Mouse (Mus musculus) granulocyte monocyte progenitor cell, adult 5-6 weeks (primary cell): ENCODE measurements around the gene Olfr767. TPM values are rescaled to one million over a fixed set of nuclear protein-coding genes. Genes with fewer than 3 reads are reported as not detected.
"Not testable (repeated sequence)": the region's sequence is repeated elsewhere in the genome, so short reads cannot be mapped to it uniquely, and the experiment has no call there.

ENCODE experiments used
- ATAC-seq: replicated peaks from 2 replicates; pipeline ENCODE4 v1.8.0; 2016; ENCODE audit warnings: mild to moderate bottlenecking, moderate TSS enrichment, inconsistent platforms; ENCODE audit not compliant: poor library complexity, severe bottlenecking
- total RNA-seq, 2 experiments: library from RNA; stranded (forward) in 1 of 2; stranded (reverse) in 1 of 2; fragments of 200-712, 200-1000 nt in 1 of 2; fragments of >200 nt in 1 of 2; fragmentation: Nextera tagmentation in 1 of 2; gene quantifications; 2 replicates each; pipeline ENCODE4 v1.2.3; 2014 to 2017

Gene Olfr767
- total RNA-seq (2014; fragmentation: Nextera tagmentation) (not detected in 2 replicates), total RNA-seq (2017) (not detected in 2 replicates)

GRCm38 (mm10) chr10:129082810-129083209 lies at the start of gene Olfr767:
Gene Olfr767, minus strand, starts transcription at chr10:129082910.
- ATAC-seq, result not testable (repeated sequence)

GRCm38 (mm10) chr10:129117761-129118160 lies 35.1 kb upstream of the Olfr767 start, which contains the start of gene Olfr769:
Gene Olfr769, minus strand, starts transcription at chr10:129117861.
- no peak for ATAC-seq

DNA sequence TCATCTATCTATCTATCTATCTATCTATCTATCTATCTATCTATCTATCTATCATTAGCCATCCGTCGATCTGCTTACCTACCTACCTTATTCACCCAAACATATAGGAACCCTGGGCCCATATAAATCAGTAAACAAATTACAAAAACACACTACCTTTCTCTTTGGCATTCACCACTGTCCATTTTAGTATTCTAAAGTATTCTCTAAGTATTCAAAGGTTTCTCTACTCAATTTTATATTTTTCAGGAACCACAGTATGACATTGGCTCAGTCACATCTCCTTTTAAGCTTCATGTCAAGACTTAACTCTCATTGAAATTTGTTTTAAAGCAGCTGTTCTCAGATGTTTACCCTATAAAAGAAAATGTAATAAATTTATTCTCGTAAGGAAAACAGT lies 32.4 kb upstream of the Olfr767 start:
- ATAC-seq, result no peak

DNA sequence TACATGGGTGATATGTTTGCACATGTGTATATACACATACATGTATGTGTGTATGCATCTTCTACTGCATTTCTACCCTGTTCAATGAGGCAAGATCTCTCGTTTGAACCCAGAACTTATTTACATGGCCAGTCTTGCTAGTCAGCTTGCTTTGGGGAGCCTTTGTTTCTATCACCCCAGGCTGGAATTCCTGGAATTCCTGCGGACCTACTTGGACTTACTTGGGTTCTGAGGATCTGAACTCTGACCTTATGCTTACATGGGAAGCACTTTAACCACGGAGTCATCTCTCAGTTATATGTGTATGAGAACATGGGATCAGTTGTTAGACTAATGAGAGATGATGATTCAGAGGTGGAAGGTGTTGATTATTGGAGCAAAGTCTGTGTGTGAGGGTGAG lies 18.5 kb upstream of the Olfr767 start:
- no peak for ATAC-seq

DNA sequence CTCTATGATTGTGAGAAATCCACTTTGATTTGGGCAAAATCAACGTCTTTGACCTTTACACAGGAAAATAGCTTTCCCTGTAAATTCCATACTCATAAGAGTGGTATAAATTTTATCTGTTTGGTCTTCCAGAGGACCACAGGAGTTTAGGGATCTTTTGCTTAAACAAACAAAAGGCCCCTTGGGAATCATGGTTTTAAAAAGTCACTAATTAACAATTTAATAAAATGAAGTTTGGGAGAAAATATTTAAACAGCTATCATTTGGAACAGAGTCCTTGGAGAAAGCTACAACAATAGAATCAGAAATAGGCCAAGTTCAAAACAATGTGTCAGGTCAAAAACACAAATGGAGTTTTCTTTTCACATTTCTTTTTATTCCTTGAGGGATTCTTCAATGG lies 16.6 kb upstream of the Olfr767 start, which contains the start of gene Olfr768:
Olfr768 (minus strand) TSS at position 101 of the 400 bp plus-strand sequence.
- no peak for ATAC-seq

DNA sequence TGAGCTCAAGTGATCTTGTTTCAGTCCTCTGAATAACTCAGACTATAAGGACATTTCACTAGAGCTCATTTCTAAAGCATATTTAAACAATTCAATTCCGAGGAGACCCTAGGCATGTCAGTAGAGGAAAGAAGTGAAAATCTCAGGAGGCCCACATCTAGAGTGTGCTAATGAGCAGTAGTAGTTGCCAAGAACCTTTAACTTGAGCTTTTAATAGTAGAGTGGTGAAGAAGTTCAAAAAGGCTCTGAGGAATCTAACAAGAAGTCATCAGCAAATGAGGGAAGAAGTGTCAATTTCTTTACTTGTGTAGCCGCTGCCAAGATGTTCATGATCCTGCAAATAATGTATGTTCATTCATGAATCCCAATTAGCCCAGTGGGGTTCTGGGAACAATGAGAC lies 13.8 kb downstream of the Olfr767 start, which contains the start of gene Olfr766-ps1:
Olfr766-ps1 (minus strand) TSS at position 101 of the 400 bp plus-strand sequence.
- ATAC-seq, result no peak

DNA sequence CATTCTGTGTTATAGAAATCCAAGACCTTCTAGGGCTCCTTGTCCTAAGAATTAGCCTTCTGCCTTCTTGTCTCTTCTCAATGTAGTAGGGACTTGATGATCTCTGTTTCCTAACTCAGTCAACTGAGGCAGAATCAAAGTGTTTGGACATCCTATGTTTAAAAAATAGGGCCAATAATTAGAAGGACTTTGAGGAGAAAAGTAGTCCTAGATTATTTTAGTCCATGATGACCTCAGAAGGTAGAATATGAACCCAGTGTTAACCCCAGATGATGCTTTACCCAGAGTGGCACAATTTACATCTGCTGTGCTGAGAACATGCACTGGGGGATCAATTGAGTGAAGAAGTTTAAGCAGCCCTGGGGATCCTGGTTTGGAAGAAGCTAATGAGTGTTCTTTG lies 32.8 kb downstream of the Olfr767 start, which contains the start of gene Olfr765:
Olfr765 (minus strand) TSS at position 101 of the 400 bp plus-strand sequence.
- ATAC-seq, result not testable (repeated sequence)

- no peak for ATAC-seq
Measured at GRCm38 (mm10) chr10:129039796-129040195, 42.9 kb downstream of the Olfr767 start, which contains the start of gene Olfr764-ps1. Gene Olfr764-ps1, minus strand, starts transcription at chr10:129039896.

DNA sequence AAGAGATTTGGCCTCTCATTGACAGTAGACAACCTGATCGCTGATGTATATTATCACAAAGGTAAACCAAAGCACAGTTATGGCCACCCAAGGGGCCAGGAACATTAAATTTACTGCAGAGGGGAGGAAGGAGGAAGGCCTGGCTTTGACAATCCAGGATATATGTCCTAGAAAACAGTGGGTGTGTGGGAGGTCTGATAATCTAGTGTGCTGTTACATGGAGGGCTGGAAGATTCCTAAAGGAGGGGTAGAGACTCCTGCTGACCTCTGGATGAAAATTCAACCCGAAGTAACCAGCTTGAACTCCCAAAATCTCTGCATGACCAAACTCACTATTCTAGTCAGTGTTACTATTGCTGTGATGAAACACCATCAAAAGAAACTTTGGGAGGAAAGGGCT lies 54.4 kb downstream of the Olfr767 start:
- ATAC-seq, result no peak

GRCm38 (mm10) chr10:129026018-129026662 lies 56.6 kb downstream of the Olfr767 start:
- ATAC-seq, result peak; percentile 76

Other genes starting within 250 kb of the Olfr767 start
- 0.21 TPM in 1 of 2 replicates, not detected in the other for gene Gdf11, start 191.2 kb downstream of the Olfr767 start, total RNA-seq (2014; fragmentation: Nextera tagmentation)
- gene Gdf11, start 191.2 kb downstream of the Olfr767 start, total RNA-seq (2017), result 0.15 TPM in 1 of 2 replicates, not detected in the other
- gene Cd63, start 181.9 kb downstream of the Olfr767 start, total RNA-seq (2014; fragmentation: Nextera tagmentation), result 139 and 203 TPM in 2 replicates
- gene Cd63, start 181.9 kb downstream of the Olfr767 start, total RNA-seq (2017), result 123 and 185 TPM in 2 replicates
- 2.0 and 9.5 TPM in 2 replicates for gene Rdh5, start 160.0 kb downstream of the Olfr767 start, total RNA-seq (2014; fragmentation: Nextera tagmentation)
- 2.4 TPM in 1 of 2 replicates, not detected in the other for gene Rdh5, start 160.0 kb downstream of the Olfr767 start, total RNA-seq (2017)
- gene Bloc1s1, start 158.9 kb downstream of the Olfr767 start, total RNA-seq (2014; fragmentation: Nextera tagmentation), result 124 and 140 TPM in 2 replicates
- gene Bloc1s1, start 158.9 kb downstream of the Olfr767 start, total RNA-seq (2017), result 71.3 and 86.4 TPM in 2 replicates
- not detected in 2 replicates for gene Itga7, start 149.1 kb downstream of the Olfr767 start, total RNA-seq (2014; fragmentation: Nextera tagmentation)
- gene Itga7, start 149.1 kb downstream of the Olfr767 start, total RNA-seq (2017), result not detected in 2 replicates
- gene Mettl7b, start 121.9 kb downstream of the Olfr767 start, total RNA-seq (2014; fragmentation: Nextera tagmentation), result not detected in 2 replicates
- gene Mettl7b, start 121.9 kb downstream of the Olfr767 start, total RNA-seq (2017), result not detected in 2 replicates
- gene Olfr9, start 93.5 kb downstream of the Olfr767 start, total RNA-seq (2014; fragmentation: Nextera tagmentation), result not detected in 2 replicates
- not detected in 2 replicates for gene Olfr9, start 93.5 kb downstream of the Olfr767 start, total RNA-seq (2017)
- not detected in 2 replicates for gene Olfr763, start 72.1 kb downstream of the Olfr767 start, total RNA-seq (2014; fragmentation: Nextera tagmentation)
- gene Olfr763, start 72.1 kb downstream of the Olfr767 start, total RNA-seq (2017), result not detected in 2 replicates
- not detected in 2 replicates for gene Olfr764-ps1, start 43.0 kb downstream of the Olfr767 start, total RNA-seq (2014; fragmentation: Nextera tagmentation)
- not detected in 2 replicates for gene Olfr764-ps1, start 43.0 kb downstream of the Olfr767 start, total RNA-seq (2017)
- not detected in 2 replicates for gene Olfr765, start 32.9 kb downstream of the Olfr767 start, total RNA-seq (2014; fragmentation: Nextera tagmentation)
- gene Olfr765, start 32.9 kb downstream of the Olfr767 start, total RNA-seq (2017), result not detected in 2 replicates
- not detected in 2 replicates for gene Olfr766-ps1, start 13.9 kb downstream of the Olfr767 start, total RNA-seq (2014; fragmentation: Nextera tagmentation)
- not detected in 2 replicates for gene Olfr766-ps1, start 13.9 kb downstream of the Olfr767 start, total RNA-seq (2017)
- gene Olfr768, start 16.5 kb upstream of the Olfr767 start, total RNA-seq (2014; fragmentation: Nextera tagmentation), result not detected in 2 replicates
- not detected in 2 replicates for gene Olfr768, start 16.5 kb upstream of the Olfr767 start, total RNA-seq (2017)
- gene Olfr769, start 35.0 kb upstream of the Olfr767 start, total RNA-seq (2014; fragmentation: Nextera tagmentation), result not detected in 2 replicates
- gene Olfr769, start 35.0 kb upstream of the Olfr767 start, total RNA-seq (2017), result not detected in 2 replicates
- not detected in 2 replicates for gene Olfr770, start 56.1 kb upstream of the Olfr767 start, total RNA-seq (2014; fragmentation: Nextera tagmentation)
- gene Olfr770, start 56.1 kb upstream of the Olfr767 start, total RNA-seq (2017), result not detected in 2 replicates
- gene Olfr771, start 81.8 kb upstream of the Olfr767 start, total RNA-seq (2014; fragmentation: Nextera tagmentation), result not detected in 2 replicates
- not detected in 2 replicates for gene Olfr771, start 81.8 kb upstream of the Olfr767 start, total RNA-seq (2017)
- not detected in 2 replicates for gene Olfr772, start 95.0 kb upstream of the Olfr767 start, total RNA-seq (2014; fragmentation: Nextera tagmentation)
- not detected in 2 replicates for gene Olfr772, start 95.0 kb upstream of the Olfr767 start, total RNA-seq (2017)
- not detected in 2 replicates for gene Olfr773, start 104.5 kb upstream of the Olfr767 start, total RNA-seq (2014; fragmentation: Nextera tagmentation)
- gene Olfr773, start 104.5 kb upstream of the Olfr767 start, total RNA-seq (2017), result not detected in 2 replicates
- not detected in 2 replicates for gene Olfr774, start 153.3 kb upstream of the Olfr767 start, total RNA-seq (2014; fragmentation: Nextera tagmentation)
- gene Olfr774, start 153.3 kb upstream of the Olfr767 start, total RNA-seq (2017), result not detected in 2 replicates
- not detected in 2 replicates for gene Olfr775, start 165.5 kb upstream of the Olfr767 start, total RNA-seq (2014; fragmentation: Nextera tagmentation)
- gene Olfr775, start 165.5 kb upstream of the Olfr767 start, total RNA-seq (2017), result not detected in 2 replicates
- gene Olfr776, start 176.2 kb upstream of the Olfr767 start, total RNA-seq (2014; fragmentation: Nextera tagmentation), result not detected in 2 replicates
- not detected in 2 replicates for gene Olfr776, start 176.2 kb upstream of the Olfr767 start, total RNA-seq (2017)
- gene Olfr777, start 188.6 kb upstream of the Olfr767 start, total RNA-seq (2014; fragmentation: Nextera tagmentation), result not detected in 2 replicates
- not detected in 2 replicates for gene Olfr777, start 188.6 kb upstream of the Olfr767 start, total RNA-seq (2017)
- not detected in 2 replicates for gene Olfr780, start 235.2 kb upstream of the Olfr767 start, total RNA-seq (2014; fragmentation: Nextera tagmentation)
- gene Olfr780, start 235.2 kb upstream of the Olfr767 start, total RNA-seq (2017), result not detected in 2 replicates
- not detected in 2 replicates for gene Olfr781, start 245.9 kb upstream of the Olfr767 start, total RNA-seq (2014; fragmentation: Nextera tagmentation)
- not detected in 2 replicates for gene Olfr781, start 245.9 kb upstream of the Olfr767 start, total RNA-seq (2017)